Comparison of ENCODE assay signal across 13 mouse cellular contexts in genomic region chr10:124942214-124942613, GRCm38 (mm10).
DNase-seq lines count a peak whose midpoint lies in the region; ATAC-seq and TF ChIP-seq lines count a peak whose summit lies in the region.
"Had no signal": no experiment of that assay in that cellular context is flagged by ENCODE, and none has a peak within 500 bp of the region (broad histone marks: within the 10 kb centered on the region; RNA-seq: fewer than 3 reads in every experiment).

No protein-coding gene starts in this region.

- no peaks in the 10 kb centered on the region for H3K9me3 ChIP-seq in stomach, postnatal 0 days (ENCODE audit: control insufficient read depth, low read length)
- H3K9me3 ChIP-seq: forebrain, embryonic 15.5 days had no signal

- TF ChIP-seq EP300 in stomach, postnatal 0 days (optimal IDR thresholded peaks at IDR 0.05), result no peak

- intact Hi-C loops in left cerebral cortex, postnatal 4 days (cut with DNase I), result no loop called here

- TF ChIP-seq POLR2A in testis, adult 2 months (IDR thresholded peaks at IDR 0.05; ENCODE audit: control insufficient read depth, low read depth, low read length), result no peak

- H3K4me1 ChIP-seq in testis, adult 2 months (ENCODE audit: control insufficient read depth, insufficient read depth, low read length), result no peaks in the 10 kb centered on the region
- H3K4me1 ChIP-seq in stomach, postnatal 0 days (replicated peaks; ENCODE audit: control insufficient read depth, insufficient read depth), result no peaks in the 10 kb centered on the region
- H3K4me1 ChIP-seq: forebrain, embryonic 15.5 days had no signal

- TF ChIP-seq CTCF in testis, adult 2 months (IDR thresholded peaks at IDR 0.05; ENCODE audit: control insufficient read depth, insufficient read depth, insufficient replicate concordance, low read depth, low read length), result peak; percentile 65; the same call in 1 of the 2 replicates
- 0 out of 2 replicates have a peak, but pooled peaks have one; percentile 24 for TF ChIP-seq CTCF in stomach, postnatal 0 days (IDR thresholded peaks at IDR 0.05; ENCODE audit: low read depth)

- H3K4me3 ChIP-seq in testis, adult 2 months (ENCODE audit: control insufficient read depth, low read depth, low read length), result no peak overlapping the region
- no peak overlapping the region for H3K4me3 ChIP-seq in stomach, postnatal 0 days (ENCODE audit: low read depth, low read length)
- H3K4me3 ChIP-seq: forebrain, embryonic 15.5 days; heart, adult 2 months had no signal

- peak; percentile 16 to 26 for DNase-seq in cerebellum, postnatal 10 days
- DNase-seq in cerebellum, adult 9-10 months, result no peak
- DNase-seq in left cerebral cortex, postnatal 4 days, result peak; percentile 1
- no peak for DNase-seq in left cerebral cortex, adult 8-10 months (ENCODE audit: low spot score in 2 of 2)
- DNase-seq in testis, postnatal 14 days (ENCODE audit: low spot score), result no peak
- DNase-seq in stomach, postnatal 0 days (ENCODE audit: low spot score), result peak; percentile 16
- no peak for DNase-seq in gastrocnemius, adult 18-20 months (ENCODE audit: low spot score)
- DNase-seq: heart, adult 2 months; heart, postnatal 4 days; kidney, postnatal 14 days had no signal

- H3K4me2 ChIP-seq in stomach, postnatal 0 days (replicated peaks; ENCODE audit: low read depth), result no peak overlapping the region
- H3K4me2 ChIP-seq: forebrain, embryonic 15.5 days had no signal

- H3K36me3 ChIP-seq in testis, adult 2 months (ENCODE audit: control insufficient read depth, insufficient read depth, low read length), result no peaks in the 10 kb centered on the region
- no peaks in the 10 kb centered on the region for H3K36me3 ChIP-seq in stomach, postnatal 0 days (ENCODE audit: control insufficient read depth, insufficient read depth, low read length)
- H3K36me3 ChIP-seq: forebrain, embryonic 15.5 days had no signal

- H3K27ac ChIP-seq in testis, adult 2 months (ENCODE audit: control insufficient read depth, insufficient read depth, low read depth, low read length), result no peak overlapping the region
- H3K27ac ChIP-seq in stomach, postnatal 0 days (replicated peaks), result no peak overlapping the region
- H3K27ac ChIP-seq: forebrain, embryonic 15.5 days; heart, adult 2 months; liver, embryonic 14.5 days had no signal

- no peaks in the 10 kb centered on the region for H3K27me3 ChIP-seq in testis, adult 2 months (ENCODE audit: control insufficient read depth, insufficient read depth, low read length)
- H3K27me3 ChIP-seq in stomach, postnatal 0 days (ENCODE audit: control insufficient read depth, insufficient read depth, low read length), result no peaks in the 10 kb centered on the region
- H3K27me3 ChIP-seq: forebrain, embryonic 15.5 days had no signal

- H3K9ac ChIP-seq in stomach, postnatal 0 days (ENCODE audit: low read length), result no peak overlapping the region
- H3K9ac ChIP-seq: forebrain, embryonic 15.5 days; liver, embryonic 14.5 days had no signal

- 61% methylated on average over 12 of the region's 12 CpGs for WGBS in stomach, postnatal 0 days

- ATAC-seq in stomach, postnatal 0 days (ENCODE audit: low FRiP score, low TSS enrichment), result no peak
- ATAC-seq: forebrain, embryonic 15.5 days had no signal

Comparison
In these comparisons a context has a peak if more than half of its experiments do, and no peak if none do; other contexts are left out.
1. DNase-seq: peak in cerebellum, postnatal 10 days (2 of 2), left cerebral cortex, postnatal 4 days (single experiment) and stomach, postnatal 0 days (single experiment); none in cerebellum, adult 9-10 months (single experiment), left cerebral cortex, adult 8-10 months (0 of 2), testis, postnatal 14 days (single experiment) and gastrocnemius, adult 18-20 months (single experiment).